Mouse (Mus musculus): ENCODE results near the gene Mrpl33. TPM values are rescaled to one million over a fixed set of nuclear protein-coding genes. Genes with fewer than 3 reads are reported as not detected.

Mrpl33 gene
- total and polyA plus RNA-seq, 2 experiments from 2014 or later: 82.5 to 293 TPM

DNA sequence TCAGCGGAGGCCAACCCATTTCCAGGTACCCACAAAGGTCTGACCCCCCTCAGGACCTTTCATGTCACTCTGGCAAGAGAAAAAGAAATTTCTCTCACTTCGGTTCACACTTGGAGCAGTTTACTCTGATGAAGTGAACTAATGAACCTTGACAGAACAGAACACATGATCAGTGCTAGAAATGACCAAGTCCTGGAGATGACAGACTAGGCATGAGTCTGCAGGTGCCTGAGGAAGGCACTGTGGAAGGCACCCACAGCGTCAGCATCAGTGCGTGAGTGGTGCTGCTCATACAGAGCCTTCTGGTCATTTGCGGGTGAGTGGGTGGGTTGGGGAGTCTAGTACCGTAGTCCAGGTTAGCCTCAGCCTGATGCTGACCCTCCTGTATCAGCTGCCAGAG, 49.1 kb downstream of the Mrpl33 start:
- 89% methylated on average over 6 of the region's 6 CpGs for WGBS
- no peak for TF ChIP-seq CTCF (IDR thresholded peaks at IDR 0.05; ENCODE audit: low read depth)

GRCm38 (mm10) chr5:31646574-31646973, 49.8 kb downstream of the Mrpl33 start:
- no peak for TF ChIP-seq CTCF (IDR thresholded peaks at IDR 0.05; ENCODE audit: low read depth)
- 91% methylated on average over 6 of the region's 6 CpGs for WGBS
- no peaks in the 10 kb centered on the region for H3K27me3 ChIP-seq (ENCODE audit: insufficient read depth, low read length)
- H3K9me3 ChIP-seq (ENCODE audit: low read length): no peaks in the 10 kb centered on the region
- H3K4me2 ChIP-seq (ENCODE audit: low read depth, low read length): no peak overlapping the region
- H3K9ac ChIP-seq (replicated peaks; ENCODE audit: low read length): no peak overlapping the region
- DNase-seq (ENCODE audit: low spot score) (no peak), ATAC-seq (no peak)
- no peaks in the 10 kb centered on the region for H3K36me3 ChIP-seq (ENCODE audit: insufficient read depth, low read length)
- no peak overlapping the region for H3K27ac ChIP-seq
- H3K4me1 ChIP-seq (ENCODE audit: insufficient read depth, low read length): no peaks in the 10 kb centered on the region
- no peak overlapping the region for H3K4me3 ChIP-seq (ENCODE audit: low read length)

More for the DNA sequence above, 49.1 kb downstream of the Mrpl33 start:
- no peak for ATAC-seq
- Histone ChIP-seq H3K27ac (no peak overlapping the region), H3K9ac (replicated peaks; ENCODE audit: low read length) (no peak overlapping the region), H3K36me3 (ENCODE audit: insufficient read depth, low read length) (no peaks in the 10 kb centered on the region), H3K4me2 (ENCODE audit: low read depth, low read length) (no peak overlapping the region), H3K9me3 (ENCODE audit: low read length) (no peaks in the 10 kb centered on the region), H3K27me3 (ENCODE audit: insufficient read depth, low read length) (no peaks in the 10 kb centered on the region), H3K4me1 (ENCODE audit: insufficient read depth, low read length) (no peaks in the 10 kb centered on the region), H3K4me3 (ENCODE audit: low read length) (no peak overlapping the region)
- DNase-seq (ENCODE audit: low spot score): no peak

DNA sequence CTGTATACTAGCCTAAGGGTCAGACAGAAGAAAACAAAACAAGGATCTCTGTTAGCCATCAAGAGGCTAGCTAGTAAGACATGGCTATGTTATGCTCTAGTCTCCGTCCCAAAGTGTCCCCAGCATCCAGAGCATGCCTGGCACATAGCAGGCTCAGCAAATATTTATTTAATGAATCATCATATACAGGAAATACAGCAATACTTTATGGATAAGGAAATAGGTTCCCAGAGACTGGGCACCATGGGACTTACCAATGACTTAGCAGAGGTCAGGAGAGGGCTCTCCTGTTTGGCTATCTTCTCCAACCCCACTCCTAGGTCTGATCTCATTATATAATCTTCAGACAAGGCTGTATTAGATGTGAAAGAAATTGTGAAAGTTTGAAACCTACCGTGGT, 50.6 kb downstream of the Mrpl33 start:
- Histone ChIP-seq H3K4me2 (ENCODE audit: low read depth, low read length) (no peak overlapping the region), H3K9ac (replicated peaks; ENCODE audit: low read length) (no peak overlapping the region), H3K36me3 (ENCODE audit: insufficient read depth, low read length) (no peaks in the 10 kb centered on the region), H3K4me3 (ENCODE audit: low read length) (no peak overlapping the region), H3K4me1 (ENCODE audit: insufficient read depth, low read length) (no peaks in the 10 kb centered on the region), H3K27ac (no peak overlapping the region), H3K27me3 (ENCODE audit: insufficient read depth, low read length) (no peaks in the 10 kb centered on the region), H3K9me3 (ENCODE audit: low read length) (no peaks in the 10 kb centered on the region)
- 80% methylated on average over 2 of the region's 2 CpGs for WGBS
- ATAC-seq (no peak), DNase-seq (ENCODE audit: low spot score) (no peak)
- TF ChIP-seq CTCF (IDR thresholded peaks at IDR 0.05; ENCODE audit: low read depth): no peak

DNA sequence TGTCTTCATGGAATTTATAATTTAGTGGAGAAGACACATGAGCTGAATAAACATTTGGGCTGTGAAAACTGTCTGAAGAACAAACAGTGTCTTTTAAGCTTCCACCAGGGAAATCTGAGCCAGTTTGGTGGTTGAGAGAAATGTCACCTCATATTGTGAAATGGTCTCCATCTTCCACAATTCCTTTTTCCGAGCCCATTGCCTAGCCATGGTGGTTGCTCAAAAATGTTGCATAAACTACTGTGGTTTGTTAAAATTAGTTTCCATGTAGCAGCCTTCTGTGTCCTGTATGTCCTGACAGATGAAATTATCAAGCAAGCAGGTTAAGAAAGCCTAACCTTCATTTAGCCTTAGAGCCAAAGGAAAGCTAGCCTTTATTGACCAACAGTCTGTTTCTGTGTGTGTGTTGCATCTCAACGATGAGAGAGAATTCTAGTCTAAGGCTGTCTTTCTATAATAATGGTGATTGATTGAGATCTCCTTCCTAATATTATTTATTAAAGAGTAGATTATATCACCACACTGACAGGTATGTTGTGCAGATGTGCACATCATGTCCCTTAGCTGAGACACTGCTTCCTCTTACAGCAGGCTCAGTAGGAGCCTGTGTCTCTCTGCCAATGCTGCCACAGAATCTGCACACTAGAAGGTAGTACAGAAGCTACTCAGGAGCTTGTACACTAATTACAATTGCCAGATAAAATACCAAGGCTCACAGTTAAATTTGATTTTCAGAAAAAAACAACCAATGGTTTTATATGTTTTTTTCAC, 54.0 kb downstream of the Mrpl33 start:
- ATAC-seq (no peak), DNase-seq (ENCODE audit: low spot score) (no peak)
- Histone ChIP-seq H3K27me3 (ENCODE audit: insufficient read depth, low read length) (no peaks in the 10 kb centered on the region), H3K9me3 (ENCODE audit: low read length) (no peaks in the 10 kb centered on the region), H3K4me2 (ENCODE audit: low read depth, low read length) (no peak overlapping the region), H3K36me3 (ENCODE audit: insufficient read depth, low read length) (no peaks in the 10 kb centered on the region), H3K4me1 (ENCODE audit: insufficient read depth, low read length) (no peaks in the 10 kb centered on the region), H3K4me3 (ENCODE audit: low read length) (no peak overlapping the region), H3K27ac (no peak overlapping the region), H3K9ac (replicated peaks; ENCODE audit: low read length) (no peak overlapping the region)
- no peak for TF ChIP-seq CTCF (IDR thresholded peaks at IDR 0.05; ENCODE audit: low read depth)
- WGBS: 85% methylated on average over 2 of the region's 2 CpGs

- Histone ChIP-seq H3K27me3 (ENCODE audit: insufficient read depth, low read length) (no peaks in the 10 kb centered on the region), H3K9ac (replicated peaks; ENCODE audit: low read length) (no peak overlapping the region), H3K4me3 (ENCODE audit: low read length) (no peak overlapping the region), H3K4me1 (ENCODE audit: insufficient read depth, low read length) (no peaks in the 10 kb centered on the region), H3K27ac (no peak overlapping the region), H3K4me2 (ENCODE audit: low read depth, low read length) (no peak overlapping the region), H3K9me3 (ENCODE audit: low read length) (no peaks in the 10 kb centered on the region), H3K36me3 (ENCODE audit: insufficient read depth, low read length) (no peaks in the 10 kb centered on the region)
- DNase-seq (ENCODE audit: low spot score) (no peak), ATAC-seq (no peak)
- no peak for TF ChIP-seq CTCF (IDR thresholded peaks at IDR 0.05; ENCODE audit: low read depth)
- 93% methylated on average over 1 of the region's 1 CpGs for whole genome bisulfite sequencing
Measured at GRCm38 (mm10) chr5:31655688-31656190, 59.0 kb downstream of the Mrpl33 start.

DNA sequence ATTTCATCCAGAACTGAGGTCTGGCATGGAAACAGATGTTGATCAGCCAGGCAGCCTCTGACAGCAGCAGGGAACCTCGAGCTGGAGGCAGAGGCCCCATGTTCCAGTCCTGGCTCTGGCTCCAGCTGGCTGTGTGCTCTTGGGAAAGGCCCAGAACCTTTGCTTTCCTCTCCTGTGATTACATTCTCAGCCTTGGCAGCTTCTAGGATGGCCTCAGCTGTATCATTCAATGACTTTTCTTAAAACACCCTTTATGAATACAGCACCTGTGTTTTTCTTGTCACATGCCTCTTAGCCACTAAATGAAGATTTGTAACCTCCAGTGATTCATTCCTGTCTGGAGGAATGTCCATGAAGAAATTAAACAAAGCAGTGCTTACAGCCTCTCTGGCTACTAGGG, 69.4 kb downstream of the Mrpl33 start:
- no peaks in the 10 kb centered on the region for H3K27me3 ChIP-seq (ENCODE audit: insufficient read depth, low read length)
- no peaks in the 10 kb centered on the region for H3K36me3 ChIP-seq (ENCODE audit: insufficient read depth, low read length)
- H3K9me3 ChIP-seq (ENCODE audit: low read length): no peaks in the 10 kb centered on the region
- WGBS: 8% methylated on average over 1 of the region's 1 CpGs
- peak; percentile 2 for DNase-seq (ENCODE audit: low spot score)
- H3K4me3 ChIP-seq (ENCODE audit: low read length): no peak overlapping the region
- no peak for TF ChIP-seq CTCF (IDR thresholded peaks at IDR 0.05; ENCODE audit: low read depth)
- no peak overlapping the region for H3K4me2 ChIP-seq (ENCODE audit: low read depth, low read length)
- H3K4me1 ChIP-seq (ENCODE audit: insufficient read depth, low read length): no peaks in the 10 kb centered on the region
- ATAC-seq: no peak
- no peak overlapping the region for H3K27ac ChIP-seq
- H3K9ac ChIP-seq (replicated peaks; ENCODE audit: low read length): no peak overlapping the region

- H3K27ac ChIP-seq: no peak overlapping the region
- H3K9me3 ChIP-seq (ENCODE audit: low read length): no peaks in the 10 kb centered on the region
- DNase-seq (ENCODE audit: low spot score) (no peak), ATAC-seq (no peak)
- H3K4me1 ChIP-seq (ENCODE audit: insufficient read depth, low read length): no peaks in the 10 kb centered on the region
- H3K36me3 ChIP-seq (ENCODE audit: insufficient read depth, low read length): no peaks in the 10 kb centered on the region
- H3K27me3 ChIP-seq (ENCODE audit: insufficient read depth, low read length): no peaks in the 10 kb centered on the region
- TF ChIP-seq CTCF (IDR thresholded peaks at IDR 0.05; ENCODE audit: low read depth): no peak
- no peak overlapping the region for H3K4me2 ChIP-seq (ENCODE audit: low read depth, low read length)
- WGBS: 70% methylated on average over 13 of the region's 13 CpGs
- no peak overlapping the region for H3K4me3 ChIP-seq (ENCODE audit: low read length)
- H3K9ac ChIP-seq (replicated peaks; ENCODE audit: low read length): no peak overlapping the region
Measured at GRCm38 (mm10) chr5:31668325-31668968, 71.7 kb downstream of the Mrpl33 start.
